Mouse (Mus musculus): Measurements from ENCODE around the gene Ush1g.

Ush1g gene

DNA sequence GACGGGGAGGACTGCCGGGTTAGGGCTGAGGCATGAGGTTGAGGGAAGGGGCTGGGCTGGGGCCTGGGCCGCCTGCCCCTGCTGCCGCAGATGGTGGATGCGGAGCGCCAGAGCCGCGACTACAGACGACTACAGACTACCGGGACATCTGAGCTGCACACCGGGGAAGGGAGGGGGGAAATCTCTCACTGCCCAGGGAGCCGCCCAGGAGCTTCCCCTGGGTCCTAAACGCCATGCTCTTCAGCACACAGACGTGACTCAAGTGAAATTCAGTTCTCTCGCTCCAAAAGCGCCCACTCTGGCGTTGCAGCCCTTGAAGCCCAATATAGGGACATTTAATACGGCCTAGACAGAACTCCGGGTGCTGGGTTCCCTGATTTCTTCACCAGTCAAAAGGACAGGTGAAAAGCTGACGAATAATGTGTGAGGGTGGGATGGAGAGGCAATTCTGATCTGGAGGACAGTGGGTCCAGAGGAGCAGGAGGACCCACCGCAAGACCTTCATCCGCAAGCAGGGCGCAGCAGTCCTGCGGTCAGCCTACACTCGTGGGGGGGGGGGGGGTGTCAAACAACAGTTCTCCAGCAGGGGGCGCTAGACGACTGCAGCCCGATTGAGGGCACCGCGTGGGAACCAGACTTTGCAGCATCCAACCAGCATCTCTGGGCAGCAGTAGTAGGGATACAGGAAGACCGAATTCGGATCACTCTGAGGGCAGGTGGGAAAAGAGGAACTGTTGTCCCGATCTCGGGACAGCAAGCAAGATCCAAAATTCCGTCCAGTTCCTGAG, at the start of gene Ush1g:
TSS of gene Ush1g (minus strand) at position 136 of the 788 bp plus-strand sequence.
- DNase-seq (ENCODE audit: low read depth), result peak; percentile 85

DNA sequence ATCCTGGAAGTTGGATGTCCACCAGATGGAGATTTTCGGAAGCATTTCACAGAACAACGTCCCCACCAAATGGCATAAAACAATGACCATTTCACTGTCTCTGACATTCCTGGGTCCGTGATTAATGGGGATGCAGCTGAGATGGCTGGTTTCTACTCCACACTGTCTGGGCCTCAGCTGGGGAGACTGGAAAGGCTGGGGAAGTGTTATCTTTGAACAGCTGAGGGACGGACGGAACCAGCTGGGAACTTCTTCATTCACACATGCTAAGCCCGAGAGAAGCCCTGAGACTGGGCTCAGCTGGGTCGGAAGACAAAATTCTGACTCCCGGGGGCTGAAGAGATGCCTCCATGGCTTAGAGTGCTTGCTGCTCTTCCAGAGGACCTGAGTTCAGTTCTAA, 49.5 kb upstream of the Ush1g start:
- no peak for DNase-seq (ENCODE audit: low read depth)

DNA sequence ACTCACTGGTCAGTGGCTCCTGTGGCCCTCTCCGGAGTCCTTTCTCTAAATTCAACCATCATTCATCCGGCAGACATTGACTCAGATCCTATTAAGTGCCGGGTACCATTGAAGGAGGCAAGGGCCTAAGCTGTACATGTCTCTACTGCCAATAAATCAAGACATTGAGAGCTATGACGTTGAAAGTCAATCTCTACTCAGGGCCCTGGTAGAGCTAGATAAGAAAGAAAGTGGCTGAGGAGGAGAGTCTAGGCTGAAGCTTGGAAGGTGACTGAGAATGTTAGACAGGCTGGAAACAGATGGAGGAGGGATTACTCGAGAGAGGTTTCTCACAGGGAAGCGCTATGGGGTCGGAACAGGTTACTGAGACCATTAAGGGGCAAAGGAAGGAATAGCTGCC, 48.5 kb upstream of the Ush1g start:
- no peak for DNase-seq (ENCODE audit: low read depth)

DNA sequence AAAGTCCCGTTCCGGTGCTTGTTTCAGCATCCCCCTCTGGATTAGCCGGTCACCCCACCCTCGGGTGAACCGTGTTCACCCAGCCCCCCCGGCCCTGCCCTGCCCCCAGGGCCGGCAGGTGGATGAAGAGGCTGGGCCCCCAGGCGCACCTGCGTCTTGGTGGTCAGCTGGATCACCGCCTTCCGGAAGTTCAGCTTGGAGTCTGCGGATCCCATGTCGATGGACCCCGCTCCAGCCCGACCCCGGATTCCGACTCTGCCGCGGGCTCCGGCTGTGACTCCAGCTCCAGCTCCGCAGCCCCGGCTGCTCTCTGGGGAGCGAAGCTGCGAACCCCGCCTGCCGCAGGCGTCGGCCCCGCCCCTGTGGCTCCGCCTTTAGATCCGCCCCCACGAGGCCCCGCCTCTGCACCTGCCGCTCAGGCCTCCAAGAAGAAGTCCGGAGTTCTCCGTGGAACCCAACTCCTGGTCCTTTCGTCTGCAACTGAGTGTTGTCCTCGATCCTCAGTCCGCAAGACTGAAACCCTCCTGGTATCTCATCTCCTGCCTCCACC, 45.6 kb upstream of the Ush1g start, which contains the start of gene Hid1:
TSS of gene Hid1 (minus strand) at position 362 of the 550 bp plus-strand sequence.
- peak; percentile 89 for DNase-seq (ENCODE audit: low read depth)

DNA sequence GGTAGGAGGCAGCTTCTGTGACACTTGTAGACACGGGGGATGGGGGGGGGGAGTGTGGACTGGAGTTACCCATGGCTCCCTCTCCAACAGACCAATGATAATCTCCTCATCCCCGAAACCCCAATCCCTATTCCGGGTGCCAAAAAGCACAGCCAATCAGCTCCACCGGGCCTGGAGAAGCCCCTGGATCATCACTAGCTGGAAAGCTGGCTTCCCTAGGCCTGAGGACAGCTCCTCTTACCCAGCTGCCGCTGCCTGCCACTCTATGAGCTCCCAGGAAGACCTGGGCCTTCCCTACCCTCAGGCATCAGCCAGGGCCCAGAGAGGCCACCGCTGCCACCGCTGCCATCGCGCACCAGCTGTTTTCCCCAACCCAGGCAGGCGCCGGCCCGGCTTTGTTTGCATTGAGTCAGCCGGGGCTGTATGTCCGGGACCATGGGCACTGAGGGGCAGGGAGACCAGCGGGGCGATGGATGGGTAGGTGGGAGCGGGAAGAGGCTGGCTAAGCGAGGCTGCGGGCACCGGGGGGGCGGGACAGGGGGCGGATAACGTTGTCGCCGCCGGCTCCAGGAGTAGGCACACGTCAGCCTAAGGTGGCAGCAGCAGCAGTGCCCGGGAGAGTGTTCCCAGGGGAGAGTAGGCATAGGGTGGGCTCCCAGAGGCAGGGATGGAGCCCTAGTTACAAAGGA, 45.0 kb upstream of the Ush1g start:
- peak; percentile 46 for DNase-seq (ENCODE audit: low read depth)

DNA sequence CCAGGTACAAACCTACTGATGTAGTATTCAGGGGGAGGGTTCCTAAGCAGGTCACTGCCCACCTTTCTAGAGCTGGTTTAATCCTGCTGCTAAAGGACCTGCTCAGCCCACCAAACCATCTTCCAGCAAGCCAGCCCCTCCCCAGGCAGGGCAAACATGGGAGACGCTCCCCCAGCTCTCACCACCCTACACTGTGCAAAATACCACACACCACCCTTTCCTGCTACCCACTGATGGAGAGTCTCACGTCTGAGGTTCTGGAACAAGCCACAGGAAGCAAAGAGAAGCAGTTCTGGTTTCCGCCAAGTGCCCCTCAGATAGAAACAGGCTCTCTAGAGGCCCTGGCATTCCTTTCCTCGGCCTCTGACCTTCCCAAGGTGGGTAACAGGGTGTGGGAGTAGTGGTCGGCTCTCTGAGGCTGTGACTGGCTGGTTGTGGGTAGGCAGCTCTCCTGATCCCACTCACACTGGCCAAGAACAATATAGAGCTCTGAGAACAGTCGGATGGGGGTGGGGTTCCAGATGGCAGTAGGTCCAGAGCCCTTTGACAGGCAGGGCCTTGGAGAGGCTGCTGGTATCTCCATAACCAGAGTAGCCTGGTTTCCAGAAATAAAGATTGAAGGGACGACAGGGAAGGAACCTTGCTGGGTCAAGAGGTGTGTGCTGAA, 44.3 kb upstream of the Ush1g start:
- peak; percentile 58 for DNase-seq (ENCODE audit: low read depth)

DNA sequence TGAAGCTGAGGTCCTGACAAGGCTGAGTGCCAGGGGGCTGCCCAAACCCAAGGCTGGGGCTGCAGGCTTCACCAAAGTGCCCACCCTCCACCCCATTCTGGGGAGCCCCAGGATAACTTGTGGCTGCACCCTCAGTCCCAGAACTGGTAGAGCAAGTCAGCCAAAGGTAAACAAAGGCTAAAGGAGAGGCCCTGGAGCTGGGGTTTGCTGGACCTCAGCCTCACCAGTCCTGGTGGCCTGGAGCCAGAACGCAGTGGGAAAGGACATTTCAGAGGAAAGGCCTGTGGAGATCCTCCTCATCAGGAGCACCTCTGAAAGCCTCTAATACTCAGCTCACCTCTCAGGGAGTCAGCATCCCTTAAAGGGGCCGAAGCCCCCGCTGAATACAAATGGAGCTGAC, 42.3 kb upstream of the Ush1g start:
- DNase-seq (ENCODE audit: low read depth), result no peak

DNA sequence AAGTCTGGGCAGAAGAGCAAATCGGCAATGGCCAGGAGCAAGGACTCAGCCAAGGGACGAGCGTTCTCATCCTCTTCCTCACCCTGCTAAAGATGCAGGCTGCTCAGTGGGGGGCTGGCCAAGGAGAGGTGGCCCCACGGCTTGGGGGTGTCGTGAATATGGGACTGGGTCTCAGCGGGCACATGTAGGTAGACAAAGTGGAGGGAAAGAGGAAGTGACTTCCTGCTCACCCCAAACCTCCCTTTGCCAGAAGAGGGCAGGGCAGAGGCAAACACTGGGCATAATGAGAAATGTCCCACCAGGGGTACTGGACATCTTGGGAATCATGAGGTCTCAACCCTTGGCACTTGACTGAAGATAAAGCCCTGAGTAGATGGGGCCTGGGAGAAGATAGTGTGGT, 37.9 kb upstream of the Ush1g start:
- no peak for DNase-seq (ENCODE audit: low read depth)

DNA sequence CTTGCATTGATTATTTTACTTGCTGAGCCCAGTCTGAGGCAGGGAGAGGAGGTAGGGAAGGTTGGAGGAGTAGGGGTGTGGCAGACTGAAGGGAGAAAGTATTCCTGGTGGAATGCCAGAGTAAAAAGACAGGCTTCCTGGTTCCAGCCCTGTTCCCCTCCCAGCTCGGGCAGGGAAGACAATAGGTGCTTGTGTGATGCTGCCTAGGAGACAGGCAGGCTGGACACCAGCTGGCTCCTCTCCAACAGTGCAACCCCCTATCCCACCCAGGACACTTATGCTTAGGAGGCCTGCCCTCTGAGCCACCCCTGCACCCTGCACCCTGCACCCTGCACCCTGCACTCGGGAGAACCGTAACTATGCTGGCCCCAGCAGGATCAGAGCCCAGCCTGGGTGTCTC, 37.5 kb upstream of the Ush1g start:
- no peak for DNase-seq (ENCODE audit: low read depth)

DNA sequence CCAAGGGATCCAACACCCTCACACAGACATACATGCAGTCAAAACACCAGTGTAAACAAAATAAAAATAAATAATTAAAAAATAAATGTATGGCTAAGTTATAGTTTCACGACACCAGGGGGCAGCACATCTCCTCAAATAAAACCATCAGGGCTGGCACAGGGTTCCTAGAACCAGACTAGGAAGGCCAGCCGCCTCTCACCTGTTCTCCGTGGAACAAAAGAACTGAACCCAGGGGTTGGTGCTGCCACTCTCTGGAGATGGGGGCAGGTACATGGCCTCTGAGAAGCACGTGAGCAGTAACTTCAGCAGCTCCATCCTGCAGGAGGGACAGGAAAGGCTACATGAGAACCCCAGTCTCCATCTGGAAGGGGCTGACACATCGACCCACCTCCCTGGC, 36.6 kb upstream of the Ush1g start:
- DNase-seq (ENCODE audit: low read depth), result peak; percentile 89

DNA sequence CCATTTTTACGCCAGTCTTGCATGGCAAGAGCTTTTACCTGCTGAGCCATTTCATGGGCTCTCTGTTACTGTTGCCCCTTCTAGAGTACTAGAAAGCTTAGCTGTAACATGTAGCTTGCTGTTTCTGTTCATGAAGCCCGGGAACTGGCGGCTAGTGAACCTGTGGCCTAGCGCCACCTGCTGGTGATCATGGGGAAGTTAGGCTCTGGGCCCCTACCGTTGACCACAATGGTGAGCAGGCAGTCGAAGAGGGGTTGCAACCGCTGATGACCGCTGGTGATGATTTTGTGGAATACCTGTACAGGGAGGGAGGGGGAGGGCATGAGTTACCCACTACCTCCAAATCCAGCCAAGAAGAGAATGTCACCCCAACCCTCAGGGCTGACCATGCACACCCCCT, 32.3 kb upstream of the Ush1g start:
- peak; percentile 90 for DNase-seq (ENCODE audit: low read depth)

DNA sequence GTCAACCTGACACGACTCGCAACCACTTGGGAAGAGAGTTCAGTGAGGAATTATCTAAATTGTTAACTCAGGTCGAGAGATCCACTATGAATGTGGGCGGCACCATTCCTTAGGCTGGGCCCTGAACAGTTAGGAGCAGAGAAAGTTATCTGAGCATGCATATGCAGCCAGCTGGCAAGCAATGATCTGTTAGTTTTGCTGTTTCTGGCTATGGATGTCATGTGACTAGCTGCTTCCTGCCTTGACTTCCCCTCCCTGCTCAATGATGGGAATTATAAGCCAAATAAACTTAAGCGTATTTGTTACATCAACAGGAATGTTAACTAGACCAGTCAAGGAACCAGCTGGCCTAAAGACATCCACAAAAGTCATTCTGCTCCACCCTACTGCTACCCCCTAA, 31.5 kb upstream of the Ush1g start:
- DNase-seq (ENCODE audit: low read depth), result no peak

DNA sequence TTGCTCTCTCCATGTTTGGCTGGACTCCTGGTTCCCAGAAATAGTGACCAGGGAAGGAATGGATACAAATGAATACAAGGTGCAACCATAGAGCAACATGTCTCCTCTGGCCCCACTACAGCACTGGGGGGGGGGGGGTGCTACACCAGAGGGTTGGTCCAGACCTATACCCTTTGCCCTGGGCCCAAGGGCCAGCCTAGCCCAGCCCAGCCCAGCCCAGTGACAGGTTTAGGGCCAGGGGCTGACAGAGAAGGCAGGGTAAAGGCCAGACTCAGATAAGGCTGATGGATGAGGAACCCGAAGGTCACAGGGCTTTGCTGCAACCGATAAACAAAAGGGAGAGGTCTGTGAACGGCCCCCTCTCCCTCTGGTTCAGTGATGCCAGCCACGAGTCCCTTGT, 28.1 kb upstream of the Ush1g start:
- DNase-seq (ENCODE audit: low read depth), result no peak

DNA sequence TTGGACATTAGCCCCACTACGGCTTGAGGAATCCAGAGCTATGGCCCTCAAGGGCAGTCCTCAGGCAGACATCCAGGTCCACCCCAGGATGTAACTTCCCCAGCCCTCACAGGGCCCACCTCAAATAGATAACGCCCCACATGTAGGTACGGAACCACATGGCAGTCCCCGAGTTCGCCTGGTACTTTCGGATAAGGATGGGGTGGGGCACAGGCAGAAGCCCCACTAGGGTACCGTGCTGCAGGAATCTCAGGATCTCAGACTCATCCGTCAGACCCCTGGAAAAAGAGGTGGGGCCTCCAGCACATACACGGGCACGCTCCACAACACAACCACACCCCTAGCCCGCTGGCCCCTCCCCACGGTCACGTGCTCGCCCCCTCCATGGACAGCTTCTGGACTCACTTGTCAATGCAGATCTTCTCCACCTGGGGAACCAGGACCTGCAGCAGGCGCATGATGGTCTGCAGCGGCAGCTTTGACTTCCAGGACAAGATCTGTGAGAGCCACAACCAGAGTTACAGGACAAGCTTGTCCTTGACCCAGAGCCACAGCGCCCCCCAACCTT, 26.9 kb upstream of the Ush1g start:
- no peak for DNase-seq (ENCODE audit: low read depth)

DNA sequence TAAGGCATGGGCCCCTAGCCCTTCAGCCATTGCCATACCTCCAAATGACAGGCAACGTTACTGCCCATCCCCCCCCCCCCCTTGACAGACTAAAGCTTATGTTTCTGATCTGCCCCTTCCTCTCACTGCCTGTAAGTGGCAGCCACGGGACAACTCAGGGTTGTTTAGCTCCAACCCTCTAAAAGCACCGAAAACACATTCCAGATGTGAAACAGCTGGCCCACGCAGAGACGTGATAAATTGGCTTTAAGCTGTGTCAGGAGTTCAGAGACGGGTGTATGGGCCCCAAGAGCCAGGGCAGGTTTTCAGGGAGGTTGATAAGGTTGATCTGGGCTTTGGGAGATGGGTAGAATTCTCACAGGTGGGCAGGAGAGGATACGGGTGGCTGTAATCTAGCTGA, 23.7 kb upstream of the Ush1g start:
- DNase-seq (ENCODE audit: low read depth), result no peak

DNA sequence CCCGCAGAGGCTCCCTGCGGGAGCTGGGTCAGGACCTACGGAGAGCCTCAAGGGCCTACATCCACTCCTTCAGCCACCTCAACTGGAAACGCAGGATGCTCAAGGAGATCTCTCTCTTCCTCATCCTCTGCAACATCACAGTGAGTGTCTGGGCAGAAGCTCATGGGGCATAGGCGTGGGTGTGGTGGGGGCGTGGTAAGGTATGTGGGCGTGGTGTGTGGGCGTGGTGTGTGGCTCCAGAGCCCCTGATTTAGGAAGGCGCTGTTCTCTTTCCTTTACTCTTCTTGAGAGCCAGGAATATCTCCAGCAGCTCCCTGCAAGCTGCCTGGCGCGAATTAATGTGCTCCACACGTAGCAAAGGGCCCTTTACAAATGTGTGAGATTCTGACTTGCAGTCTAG, 23.1 kb upstream of the Ush1g start:
- no peak for DNase-seq (ENCODE audit: low read depth)

DNA sequence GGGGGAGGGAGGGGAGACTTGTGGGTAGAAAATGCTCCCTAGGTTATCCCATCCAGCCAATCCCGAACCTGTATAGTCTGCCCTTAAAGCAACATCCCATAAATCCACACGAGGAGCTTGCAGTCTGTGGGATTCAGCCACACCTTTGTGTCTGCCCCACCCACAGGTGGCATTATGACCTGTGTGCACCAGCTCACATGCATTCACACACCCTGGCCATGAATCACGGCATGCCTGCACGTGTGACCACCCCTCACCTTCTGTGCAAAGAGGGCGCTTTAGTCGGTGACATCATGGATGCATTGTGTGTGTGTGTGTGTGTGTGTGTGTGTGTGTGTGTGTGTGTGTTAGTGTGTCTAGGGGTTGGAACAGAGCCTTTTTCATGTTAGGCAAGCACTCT, 20.0 kb upstream of the Ush1g start:
- no peak for DNase-seq (ENCODE audit: low read depth)

DNA sequence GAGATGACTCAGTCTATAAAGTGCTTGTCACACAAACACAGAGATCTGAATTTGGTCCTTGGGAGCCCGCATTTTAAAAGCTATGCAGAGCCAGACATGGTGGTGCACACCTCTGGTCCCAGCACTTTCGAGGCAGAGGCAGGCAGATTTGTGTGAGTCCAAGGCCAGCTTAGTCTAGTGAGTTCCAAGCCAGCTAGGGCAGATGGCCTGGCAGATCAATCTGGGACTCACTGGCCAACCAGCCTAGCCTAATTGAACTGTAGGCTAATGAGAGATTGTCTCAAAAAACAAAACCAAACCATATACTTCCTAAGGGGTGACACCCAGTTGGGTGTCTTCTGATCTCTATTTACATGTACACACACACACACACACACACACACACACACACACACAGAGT, 19.4 kb upstream of the Ush1g start:
- no peak for DNase-seq (ENCODE audit: low read depth)

DNA sequence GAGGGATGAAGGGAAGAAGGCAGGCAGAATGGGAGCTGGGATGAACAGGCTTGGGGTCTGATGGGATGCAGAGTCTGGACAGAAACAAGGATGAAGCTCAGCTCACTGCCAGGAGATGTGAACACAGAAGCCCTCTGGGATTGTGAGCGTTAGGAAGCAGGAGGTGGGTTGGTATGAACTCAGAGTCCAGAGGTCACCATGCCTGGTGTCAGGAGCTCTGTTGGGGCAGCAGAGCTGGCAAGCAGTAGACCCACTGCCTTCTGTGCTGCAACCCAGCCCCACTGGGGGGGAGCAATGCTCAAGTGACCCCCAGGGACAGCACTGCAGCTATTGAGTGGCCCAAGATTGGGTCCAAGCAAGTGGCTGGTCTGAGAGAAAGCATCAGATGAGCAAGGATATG, 16.0 kb upstream of the Ush1g start:
- no peak for DNase-seq (ENCODE audit: low read depth)

DNA sequence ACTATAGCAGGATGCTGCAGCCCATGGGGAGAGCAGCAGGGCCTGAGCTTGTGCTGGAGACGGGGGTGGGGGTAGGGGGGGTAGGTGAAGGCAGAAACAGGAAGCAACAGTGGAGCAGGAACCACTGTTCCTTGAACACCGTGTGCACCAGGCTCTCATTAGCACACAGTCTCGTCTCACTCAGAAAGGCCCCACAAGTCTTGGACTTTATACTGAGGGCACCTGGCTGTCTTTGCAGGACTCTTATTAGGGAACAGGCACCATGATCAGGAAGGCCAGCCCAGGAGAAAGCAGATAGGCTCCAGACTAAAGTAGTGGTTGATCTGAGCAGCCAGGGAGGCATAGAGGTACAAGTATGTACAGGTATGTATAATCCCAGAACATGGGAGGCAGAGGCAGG, 15.5 kb upstream of the Ush1g start:
- DNase-seq (ENCODE audit: low read depth), result no peak

DNA sequence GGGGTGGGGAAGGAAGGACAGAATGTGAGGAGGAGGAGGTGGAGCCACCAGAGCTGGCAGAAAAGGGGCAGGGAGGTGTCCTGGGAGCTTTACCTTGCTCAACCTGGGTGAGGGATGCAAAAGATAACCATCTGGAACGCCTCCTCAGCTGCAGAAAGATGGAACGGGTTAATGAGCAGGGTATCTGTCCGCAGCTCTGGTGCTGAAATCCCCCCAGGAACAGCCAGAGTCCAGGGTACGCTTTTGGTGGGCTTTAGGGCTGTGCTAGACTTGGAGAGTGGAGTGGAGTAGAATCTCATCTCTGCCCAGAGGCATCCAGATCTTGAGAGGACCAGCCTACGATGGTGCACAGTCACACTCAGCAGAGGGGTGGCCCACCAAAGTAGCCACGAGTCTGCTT, 14.3 kb upstream of the Ush1g start:
- no peak for DNase-seq (ENCODE audit: low read depth)

DNA sequence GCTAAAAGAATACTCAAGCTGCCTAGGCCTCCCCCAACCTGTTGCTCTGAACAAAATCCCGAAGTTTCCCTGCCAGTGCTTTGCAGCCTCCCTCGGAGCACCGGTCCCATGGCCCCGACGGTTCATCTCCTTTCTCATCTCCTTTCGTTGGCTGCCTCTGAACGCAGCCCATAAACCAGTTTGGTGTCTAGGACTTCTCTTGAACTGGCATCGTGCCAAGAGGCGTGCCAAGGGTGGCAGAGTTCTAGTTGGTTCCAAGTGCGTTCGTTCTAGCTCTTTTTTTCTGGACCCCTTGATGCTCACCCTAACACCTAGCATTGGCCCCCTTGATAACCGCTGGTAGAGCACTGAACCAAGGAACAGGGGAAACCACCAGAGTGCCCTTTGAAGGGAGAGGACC, 13.4 kb upstream of the Ush1g start:
- DNase-seq (ENCODE audit: low read depth), result no peak

DNA sequence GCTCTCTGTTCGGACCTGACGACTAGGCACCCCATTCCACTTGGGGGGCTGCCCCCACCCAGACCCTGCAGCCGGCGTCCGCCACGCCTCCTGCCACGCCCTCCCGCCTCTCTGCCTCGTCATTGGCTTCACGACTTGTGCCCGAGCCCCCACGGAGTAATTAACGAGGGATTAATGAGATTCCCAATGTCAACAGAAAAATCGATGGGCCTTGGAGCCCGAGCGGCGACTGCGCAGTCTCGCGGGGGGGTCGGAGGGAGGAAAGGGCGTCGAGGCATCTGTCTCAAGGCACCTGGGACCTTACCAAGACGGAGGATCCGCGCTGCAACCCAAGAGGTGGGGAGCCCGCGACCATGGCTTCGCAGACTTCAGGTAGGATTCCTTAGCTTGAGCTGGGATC, 12.7 kb upstream of the Ush1g start, which contains the start of gene Otop3:
TSS of gene Otop3 (plus strand) at position 201 of the 400 bp plus-strand sequence.
- no peak for DNase-seq (ENCODE audit: low read depth)
